Mouse (Mus musculus) retina, adult 2 months (tissue): Measurements from ENCODE around the gene Cxcl14.
A peak's percentile ranks its signal among the peaks of the same experiment; 100 is the strongest.

ENCODE experiments used
- DNase-seq: peaks from one replicate; pipeline ENCODE4 v3.0.0-alpha.2; 2012; ENCODE audit warnings: low read depth, low spot score

Gene Cxcl14

DNA sequence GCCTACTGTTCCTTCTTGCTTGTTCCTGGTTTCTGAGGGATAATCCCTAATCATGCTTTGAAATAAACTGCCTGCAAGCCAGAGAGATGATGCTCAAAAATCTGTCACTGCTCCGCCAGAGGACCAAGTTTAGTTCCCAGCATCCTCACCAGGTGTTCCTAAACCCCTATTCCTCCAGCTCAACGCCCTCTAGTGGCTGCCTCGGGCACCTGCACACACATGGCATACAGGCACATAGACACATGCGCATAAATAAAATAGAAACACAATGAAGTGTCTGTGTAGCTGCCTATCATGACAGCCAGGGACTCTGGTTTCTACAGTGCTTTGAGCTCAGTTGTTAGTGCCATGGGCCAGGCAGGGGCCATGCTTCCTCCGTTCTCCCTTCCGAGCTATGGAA is 6.4 kb downstream of the Cxcl14 start:
- DNase-seq: no peak

DNA sequence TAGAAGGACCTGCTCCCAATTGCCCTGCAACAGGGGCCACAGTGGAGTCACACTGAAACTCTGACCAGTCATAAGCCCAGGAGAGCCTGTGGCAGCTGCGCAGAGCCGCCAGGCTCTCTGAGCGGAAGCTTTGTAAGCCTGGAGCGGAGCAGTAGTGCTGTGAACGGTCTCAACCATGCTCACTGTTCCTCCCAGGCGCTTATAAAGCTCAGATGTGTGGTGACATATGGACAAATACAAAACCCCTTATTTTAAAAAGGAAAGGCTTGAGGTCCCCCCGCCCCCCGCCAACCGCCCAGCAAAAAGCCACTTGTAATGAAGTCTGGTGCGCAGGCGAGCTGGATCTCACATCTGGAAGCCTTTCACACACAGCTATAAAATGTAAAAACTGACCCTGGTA is 7.1 kb downstream of the Cxcl14 start:
- DNase-seq: no peak

DNA sequence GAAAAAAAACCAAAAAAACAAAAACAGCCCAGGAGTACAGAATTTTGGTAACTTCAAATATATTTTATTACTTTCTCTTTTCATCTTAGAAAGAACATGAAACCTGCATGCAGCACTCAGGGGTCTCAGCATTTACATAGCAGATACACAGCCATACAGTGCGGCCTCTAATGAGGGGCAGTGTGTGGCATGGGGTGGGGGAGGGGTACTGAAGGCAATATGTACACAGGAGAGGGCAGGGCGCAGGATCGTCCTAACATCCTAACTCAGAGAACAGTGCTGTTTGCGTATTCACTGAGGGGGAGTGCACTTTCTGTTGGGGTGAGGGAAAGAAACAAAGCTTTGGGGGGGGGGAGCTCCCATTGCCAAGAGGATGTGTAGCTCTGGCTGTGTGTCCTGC is 7.8 kb downstream of the Cxcl14 start:
- DNase-seq: no peak

DNA sequence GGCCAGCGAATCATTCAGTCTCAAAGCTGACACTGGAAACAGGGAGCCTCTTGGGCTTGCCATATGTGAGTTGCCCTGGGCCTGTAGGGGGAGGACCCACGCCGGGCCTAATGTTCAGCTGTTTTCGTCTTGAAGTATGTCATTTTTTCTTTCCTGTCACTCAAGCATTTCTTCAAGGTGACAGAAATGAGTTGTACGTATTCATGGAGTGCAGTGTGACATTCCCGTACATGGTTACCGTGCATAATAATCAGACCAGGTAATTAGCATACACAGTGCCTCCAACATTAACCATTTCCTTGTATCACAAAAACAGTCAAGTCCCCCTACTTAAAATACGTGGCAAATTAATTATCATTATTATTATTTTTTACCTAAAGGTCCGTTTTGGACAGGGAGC is 9.3 kb downstream of the Cxcl14 start:
- DNase-seq: no peak

DNA sequence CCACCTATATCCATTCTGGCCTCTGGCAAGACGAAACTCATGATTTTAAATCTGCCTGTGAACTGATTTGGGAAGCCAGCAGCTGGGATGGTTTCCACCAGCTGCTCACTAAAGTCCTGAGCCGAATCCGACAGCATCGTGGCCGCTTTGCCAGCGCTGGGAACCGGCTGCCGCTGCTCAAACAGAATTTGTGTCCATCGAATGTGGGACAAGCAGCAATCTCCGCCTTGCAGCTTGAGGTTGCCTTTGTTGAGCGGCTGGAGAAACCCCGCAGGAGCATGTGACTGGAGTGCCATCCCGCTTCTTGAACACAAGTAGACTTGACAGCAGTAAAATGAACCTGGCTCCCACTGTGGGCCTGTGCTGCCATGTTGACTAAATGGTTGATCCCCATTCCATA is 13.0 kb downstream of the Cxcl14 start:
- DNase-seq: no peak

DNA sequence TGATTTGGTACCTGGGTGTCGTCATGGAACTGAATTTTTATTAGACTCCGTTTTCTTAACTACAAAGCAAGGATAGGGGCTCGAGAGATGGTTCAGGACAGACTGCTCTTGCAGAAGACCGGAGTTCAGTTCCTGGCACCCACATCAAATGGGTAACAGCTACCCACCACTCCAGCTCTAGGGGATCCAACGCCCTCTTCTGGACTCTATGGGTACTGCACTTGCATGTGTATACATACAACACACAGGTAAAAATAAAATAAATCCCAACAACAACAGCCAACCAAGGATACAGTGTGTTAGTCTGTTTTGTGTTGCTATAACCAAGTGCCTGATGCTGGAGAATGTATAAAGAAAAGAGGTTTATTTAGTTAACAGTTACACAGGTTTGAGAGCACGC is 16.0 kb downstream of the Cxcl14 start:
- no peak for DNase-seq

DNA sequence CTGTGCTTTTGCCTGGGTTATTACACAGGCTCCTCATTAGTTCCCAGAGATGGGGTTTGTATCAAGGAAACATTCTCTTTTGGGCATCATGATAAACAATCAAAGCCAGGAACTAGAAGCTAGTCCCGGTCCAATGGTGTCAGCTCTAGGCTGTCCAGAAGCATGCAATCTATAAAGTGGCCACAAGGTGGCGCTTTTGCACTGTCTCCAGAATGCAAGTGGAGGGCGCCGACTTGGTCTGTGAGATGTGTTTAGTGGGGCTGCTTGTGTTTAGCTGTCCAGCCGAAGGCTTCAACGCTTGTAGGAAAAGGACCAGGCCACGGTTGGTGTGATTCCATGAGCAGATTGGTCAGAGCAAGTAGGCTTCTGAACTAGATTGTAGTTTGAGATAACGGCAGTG is 16.9 kb downstream of the Cxcl14 start:
- peak; percentile 50 for DNase-seq

DNA sequence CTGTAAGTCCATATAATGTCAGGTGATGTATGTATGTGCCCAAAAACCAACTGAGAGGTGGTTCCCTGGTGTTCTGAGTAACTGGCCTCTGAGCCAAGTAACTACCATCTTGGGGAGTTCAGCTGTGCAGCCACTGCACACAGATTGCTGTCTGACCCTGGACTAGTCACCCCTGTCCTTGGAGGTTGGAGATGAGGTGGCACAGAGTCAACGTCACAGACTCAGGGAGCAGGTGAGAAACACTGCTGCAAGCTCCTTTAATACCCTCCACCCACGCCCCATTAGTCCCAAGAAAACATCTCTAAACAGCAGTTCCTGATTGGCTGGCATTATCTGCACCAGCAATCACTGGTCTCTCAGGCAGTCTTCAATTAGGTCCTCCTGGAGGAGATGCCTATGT is 21.2 kb downstream of the Cxcl14 start:
- no peak for DNase-seq

DNA sequence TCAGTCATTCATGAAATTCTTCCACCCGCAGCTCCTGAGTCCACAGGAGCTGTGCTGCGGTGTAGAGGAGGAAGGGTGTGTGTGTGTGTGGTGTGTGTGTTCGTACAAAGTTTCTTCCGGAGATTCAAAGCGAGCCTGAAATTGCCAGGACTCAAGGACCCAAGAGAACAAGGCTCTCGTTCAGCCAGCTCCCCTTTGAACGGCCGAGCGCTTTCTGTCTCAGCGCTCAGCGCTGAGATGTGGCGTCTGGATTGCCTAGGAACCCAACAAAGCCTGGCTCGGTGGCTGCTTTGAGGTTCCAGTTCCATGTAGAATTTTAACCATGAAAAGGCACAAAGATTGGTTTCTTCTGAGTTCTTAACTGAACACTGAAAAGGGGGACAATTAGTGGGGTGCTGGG is 26.2 kb downstream of the Cxcl14 start:
- no peak for DNase-seq

DNA sequence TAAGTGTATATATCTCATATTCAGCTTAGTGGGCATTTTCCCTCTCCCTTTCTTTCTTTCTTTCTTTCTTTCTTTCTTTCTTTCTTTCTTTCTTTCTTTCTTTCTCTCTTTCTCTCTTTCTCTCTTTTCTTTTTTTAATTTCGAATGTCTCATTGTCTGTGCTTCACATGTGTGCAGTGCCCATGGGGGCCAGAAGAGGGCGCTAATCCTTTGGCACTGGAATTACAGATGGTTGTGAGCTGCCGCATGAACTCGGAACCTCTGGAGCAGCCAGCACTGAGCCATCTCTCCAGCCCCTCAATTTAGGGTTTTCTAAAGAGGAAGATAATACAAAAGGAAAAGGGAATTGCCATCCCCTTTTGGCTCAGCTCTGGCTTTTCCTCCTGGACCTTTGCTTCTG is 29.0 kb downstream of the Cxcl14 start:
- DNase-seq: no peak

DNA sequence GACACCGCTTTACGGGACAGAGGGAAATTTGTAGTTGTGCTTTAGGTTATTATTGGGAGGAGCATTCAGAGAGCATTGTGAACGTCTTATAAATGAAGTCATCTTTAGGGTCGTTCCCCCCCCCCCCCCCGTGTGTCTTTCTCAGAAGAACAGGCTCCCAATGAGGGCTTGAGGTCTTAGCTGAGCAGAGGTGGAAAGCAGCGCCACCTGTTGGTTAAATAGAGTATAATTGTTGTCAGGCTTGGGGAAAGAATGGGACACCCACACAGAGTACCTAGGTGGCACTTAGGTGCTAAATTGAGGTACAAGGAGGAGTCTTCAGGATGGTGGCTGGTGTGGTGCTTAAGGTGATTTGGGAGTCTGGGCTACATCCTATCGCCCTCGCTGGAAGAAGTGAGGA is 29.9 kb downstream of the Cxcl14 start:
- DNase-seq: peak; percentile 15

DNA sequence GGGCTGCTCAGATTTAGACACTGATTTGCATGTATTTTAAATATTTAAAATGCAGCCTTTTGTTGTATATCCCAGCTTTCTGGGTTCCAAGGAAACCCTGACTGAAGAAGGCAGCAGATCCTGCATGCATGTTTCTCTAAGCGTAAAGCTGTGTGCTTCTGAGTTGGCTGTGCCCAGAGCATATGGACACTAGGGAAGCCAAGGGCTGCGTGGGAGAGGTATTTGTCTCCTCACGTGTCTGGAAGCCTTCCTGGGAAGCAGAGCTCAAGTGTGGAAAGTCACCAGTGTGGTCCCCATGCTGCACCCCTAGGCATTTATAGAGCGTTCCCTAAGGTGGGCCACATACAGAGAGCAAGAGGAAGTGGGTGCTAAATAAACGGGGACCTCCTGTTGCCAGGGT is 30.7 kb downstream of the Cxcl14 start:
- DNase-seq: no peak

DNA sequence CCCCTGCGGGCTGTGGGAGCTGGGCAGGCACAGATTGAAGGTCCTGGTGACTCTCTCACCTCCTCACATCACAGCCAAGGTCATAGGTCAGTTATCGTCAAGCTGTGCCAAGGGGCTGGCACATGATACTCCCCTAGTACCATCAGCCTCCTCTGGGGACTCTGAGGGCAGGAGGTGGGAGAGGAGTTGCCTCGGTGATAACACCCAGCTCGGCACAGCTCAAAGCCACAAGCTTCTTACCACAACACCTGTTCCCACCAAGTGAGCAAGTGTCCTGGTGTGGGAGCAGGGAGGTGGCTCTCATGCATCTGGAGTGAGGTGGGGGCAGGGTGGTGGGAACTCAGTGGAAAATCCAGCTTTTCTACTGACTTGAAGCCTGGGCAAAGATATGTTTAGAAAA is 34.1 kb downstream of the Cxcl14 start:
- no peak for DNase-seq

DNA sequence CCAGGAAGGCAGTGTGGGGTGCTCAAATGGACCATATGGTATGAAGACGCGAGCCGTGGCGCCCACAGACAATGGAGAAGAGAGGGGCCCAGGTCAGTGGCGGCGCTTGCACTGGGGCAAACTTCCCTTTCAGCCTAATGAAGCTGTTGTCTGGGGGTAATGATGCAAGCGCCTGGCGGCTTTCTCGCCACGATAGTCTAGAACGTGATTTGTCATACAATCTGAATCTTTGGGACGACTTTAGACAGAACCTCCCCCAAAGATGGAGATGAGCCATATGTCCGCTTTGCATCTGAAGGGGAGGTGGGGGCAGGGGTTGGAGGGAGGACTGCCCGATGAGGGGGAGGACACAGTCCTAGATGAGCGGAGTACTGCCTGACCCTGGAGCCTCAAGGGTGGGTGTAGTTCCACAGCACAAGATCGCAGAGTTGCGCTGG is 36.0 kb downstream of the Cxcl14 start:
- DNase-seq: no peak

DNA sequence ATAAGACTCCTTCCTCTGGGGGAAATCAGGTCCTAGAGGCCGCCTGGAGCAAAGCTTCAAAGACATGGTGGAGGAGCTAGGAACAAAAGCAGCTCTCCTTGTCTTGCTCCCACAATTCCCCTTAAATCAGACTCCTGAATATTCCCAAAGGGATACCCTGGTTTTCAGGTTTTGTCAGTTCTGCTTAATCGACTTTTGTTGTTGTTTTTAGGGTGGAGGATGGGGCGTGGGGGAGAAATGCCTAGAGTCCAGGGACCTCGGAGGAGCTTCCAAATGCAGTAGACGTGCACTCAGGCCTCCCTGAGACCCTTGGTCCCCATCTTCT is 36.5 kb downstream of the Cxcl14 start:
- no peak for DNase-seq

DNA sequence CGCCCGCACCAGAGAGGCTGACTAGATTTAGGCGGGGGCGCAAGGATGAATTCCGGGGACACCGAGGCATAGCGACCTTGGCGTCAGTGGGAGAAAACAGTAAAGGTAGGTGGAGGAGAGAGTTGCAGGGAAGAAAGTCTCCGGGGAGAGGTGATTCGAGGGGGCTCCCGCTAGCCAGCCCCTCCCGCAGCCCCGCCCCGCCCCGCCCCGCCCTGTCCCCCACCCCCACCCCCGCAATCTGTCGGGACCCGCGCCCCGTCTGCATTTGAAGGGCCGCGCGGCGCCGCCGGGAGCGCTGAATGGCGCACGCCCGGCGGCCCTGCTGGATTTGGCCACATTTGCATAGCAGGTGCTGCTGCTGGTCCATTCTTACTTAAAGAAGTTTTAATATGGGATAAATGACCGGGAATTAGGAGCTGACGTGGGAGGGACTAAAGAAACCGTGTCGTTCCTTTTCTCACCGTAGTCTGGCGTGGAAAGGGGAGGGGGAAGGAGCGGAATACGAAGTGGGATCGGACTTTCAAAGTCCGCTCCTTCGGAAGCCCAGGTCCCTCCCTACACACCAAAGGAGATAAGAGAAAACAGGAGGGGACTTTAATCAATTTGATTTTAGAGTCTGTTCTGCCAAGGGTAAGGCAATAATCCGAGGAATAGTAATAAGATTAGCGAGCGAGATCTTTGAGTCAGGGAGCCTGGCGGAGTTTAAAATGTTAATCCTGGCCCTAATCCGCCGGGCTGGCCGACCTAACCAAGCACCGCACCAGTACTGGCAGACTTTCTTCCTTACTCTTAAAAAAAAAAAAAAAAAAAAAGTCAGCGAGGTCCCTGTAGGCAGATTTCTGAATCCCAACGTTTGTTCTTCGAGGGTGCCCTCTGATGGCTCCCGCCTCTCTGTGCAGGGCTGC is 37.1 kb downstream of the Cxcl14 start:
- DNase-seq: peak; percentile 22

DNA sequence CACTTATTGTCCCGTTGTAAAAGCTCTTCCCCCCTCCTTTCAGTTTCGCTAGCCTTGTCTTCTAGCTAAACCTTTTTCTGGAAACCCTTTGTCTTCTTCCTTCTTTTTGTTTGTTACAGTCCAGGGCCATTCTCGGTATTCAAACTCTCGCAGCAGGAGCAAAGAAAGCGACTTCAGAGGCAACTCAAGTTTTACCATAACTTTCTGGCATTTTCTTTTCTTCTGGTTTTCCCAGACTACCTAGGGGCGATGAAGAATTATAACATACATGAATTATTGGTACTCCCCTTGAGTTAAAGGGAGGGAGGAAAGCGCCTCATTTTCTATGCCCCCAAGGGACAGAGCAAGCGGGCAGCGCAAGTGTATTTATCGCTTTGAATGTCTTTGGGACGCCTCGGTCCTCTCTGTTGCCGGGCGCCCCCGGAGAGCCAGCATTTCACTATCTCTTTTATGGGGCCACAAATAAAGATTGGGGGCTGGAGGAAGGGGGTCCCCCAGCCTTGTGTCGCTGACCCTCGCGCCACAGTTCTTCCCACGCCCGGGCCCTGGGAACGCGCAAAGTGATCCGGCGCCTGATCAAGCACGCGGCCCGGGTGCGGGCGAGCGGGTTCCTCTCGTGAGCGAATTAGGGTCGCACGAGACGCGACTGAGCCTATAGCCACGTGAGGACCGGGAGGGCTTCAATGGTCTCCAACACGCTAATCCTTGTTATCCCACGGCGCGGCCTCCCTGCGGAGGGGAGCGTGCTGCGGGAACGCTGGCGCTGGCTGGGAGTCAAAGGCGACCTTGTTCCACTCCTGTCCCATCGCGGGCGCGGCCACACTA is 37.9 kb downstream of the Cxcl14 start:
- DNase-seq: no peak

DNA sequence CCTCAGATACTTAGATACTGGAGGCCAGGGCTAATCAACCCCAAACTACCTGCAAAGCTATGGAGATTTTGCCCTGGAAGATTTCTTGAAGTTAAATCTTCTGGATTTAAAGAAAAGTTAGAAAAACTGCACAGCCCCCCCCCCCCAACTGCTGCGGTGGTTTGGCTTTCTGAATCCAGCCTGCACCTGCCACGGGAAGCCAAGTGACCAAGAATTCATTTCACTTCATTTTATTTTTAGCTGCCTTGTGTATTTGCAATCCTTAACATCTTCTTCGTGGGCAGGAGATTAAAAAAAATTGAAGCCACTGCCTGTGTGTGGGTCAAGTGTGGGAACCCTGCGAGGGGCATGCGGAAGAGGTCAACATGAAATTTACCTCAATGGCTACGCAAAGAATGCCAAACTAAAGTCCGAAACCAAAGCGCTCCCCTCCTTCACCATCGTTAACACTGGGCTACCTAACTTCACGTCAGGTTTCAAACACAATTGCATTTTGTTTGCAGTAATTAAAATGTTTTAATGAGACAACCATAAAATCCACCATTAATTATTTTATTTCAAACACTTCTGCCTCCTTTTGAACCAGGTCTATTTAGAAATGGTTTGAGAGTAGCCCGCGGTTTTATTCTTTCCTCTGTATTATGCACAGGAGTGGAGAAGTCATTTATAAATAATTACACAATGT is 38.7 kb downstream of the Cxcl14 start:
- DNase-seq: no peak

DNA sequence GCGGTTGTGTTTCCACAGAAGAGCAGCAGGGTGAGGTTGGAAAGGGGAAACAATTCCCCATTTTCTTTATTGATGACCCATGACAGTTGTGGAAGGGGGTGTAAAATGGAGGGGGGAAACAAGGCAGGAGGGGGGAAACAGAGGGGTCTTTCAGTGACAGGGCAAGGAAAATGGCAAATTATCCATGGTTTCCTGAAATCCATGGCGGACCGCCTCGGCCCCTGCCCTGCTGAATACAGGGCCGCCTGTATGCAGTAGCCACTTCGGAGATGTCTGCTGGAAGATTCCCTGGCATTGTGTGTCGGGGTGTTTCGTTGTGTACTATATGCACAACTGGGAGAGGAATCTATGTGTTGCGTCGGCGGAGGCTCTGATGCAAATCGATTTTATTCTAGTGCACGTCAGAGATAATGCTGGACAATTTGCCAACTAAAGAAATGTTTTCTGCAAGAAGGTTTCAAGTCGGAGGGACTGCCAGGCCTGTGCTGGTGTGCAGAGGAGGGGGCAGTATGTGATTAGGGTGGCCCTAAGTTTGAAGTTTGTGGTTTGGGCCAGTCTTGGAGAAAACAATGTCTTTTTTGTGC is 39.5 kb downstream of the Cxcl14 start:
- DNase-seq: no peak

DNA sequence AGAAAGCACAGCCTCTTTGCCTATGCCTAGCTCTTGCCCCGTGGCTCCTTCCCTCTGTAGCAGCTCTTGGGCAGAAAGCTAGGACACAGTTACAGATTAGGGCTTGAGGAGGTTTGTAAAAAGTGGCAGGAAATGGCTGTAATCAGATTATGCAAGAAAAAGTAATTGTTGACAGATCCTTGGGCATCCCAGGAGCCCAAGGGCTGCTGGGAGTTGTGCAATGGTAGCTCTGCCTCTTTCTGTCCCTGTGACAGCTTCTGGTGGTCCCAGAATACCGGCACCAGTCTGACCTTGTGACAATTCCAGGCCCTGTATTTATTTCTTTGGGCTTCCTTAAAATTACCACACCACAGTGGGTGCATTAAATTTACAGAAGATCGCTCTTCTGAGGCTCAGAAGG is 43.0 kb downstream of the Cxcl14 start:
- DNase-seq: no peak

DNA sequence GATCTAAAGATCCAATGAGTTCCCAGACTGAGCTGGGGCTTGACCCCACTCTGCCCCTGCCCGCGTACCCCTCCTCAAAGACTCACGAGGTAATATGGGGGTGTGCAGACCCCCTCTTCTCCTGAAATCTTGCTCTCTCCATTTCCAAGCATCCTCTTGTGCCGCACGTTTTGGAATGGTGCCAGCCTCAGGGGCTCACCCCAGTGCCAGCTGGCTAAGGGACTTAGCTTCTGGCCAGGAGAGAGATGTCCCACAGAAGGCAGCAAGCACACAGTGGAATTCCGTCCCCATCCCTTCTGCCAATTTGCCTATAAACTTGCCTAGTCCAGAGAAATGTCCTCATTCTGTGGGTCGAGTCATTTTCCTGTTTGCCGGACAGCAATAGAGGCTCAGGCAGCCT is 43.6 kb downstream of the Cxcl14 start:
- no peak for DNase-seq
